Mouse (Mus musculus) CH12.LX (cell line): ENCODE data around the gene Ggct.

Source experiments
- CTCF ChIP-seq, 2 experiments: IDR thresholded peaks in 1 of 2; conservative IDR thresholded peaks in 1 of 2; 2 replicates each; pipeline ENCODE4 v1.5.1; 2011 to 2012; ENCODE audit warnings: low read depth in 2 of 2, low read length in 2 of 2, improper control_type of control experiment in 1 of 2, inconsistent platforms in 1 of 2, mild to moderate bottlenecking in 1 of 2, moderate library complexity in 1 of 2
- EP300 ChIP-seq: IDR thresholded peaks from 2 replicates; pipeline ENCODE4 v1.6.1; 2011; ENCODE audit warnings: low read length, improper control_type of control experiment
- JUN ChIP-seq: IDR thresholded peaks from 2 replicates; pipeline ENCODE4 v1.6.1; 2011; ENCODE audit warnings: low read depth, mild to moderate bottlenecking, low read length, improper control_type of control experiment, moderate library complexity; ENCODE audit not compliant: insufficient read depth
- MAX ChIP-seq: IDR thresholded peaks from 2 replicates; pipeline ENCODE4 v1.6.1; 2011; ENCODE audit warnings: low read length, improper control_type of control experiment
- MEF2A ChIP-seq: IDR thresholded peaks from 2 replicates; pipeline ENCODE4 v1.6.1; 2014; ENCODE audit warnings: low read depth, mild to moderate bottlenecking, inconsistent platforms, low read length, improper control_type of control experiment, borderline replicate concordance
- NRF1 ChIP-seq: IDR thresholded peaks from 2 replicates; pipeline ENCODE4 v1.6.1; 2014; ENCODE audit warnings: low read depth, mild to moderate bottlenecking, inconsistent platforms, low read length, improper control_type of control experiment, moderate library complexity
- POLR2A ChIP-seq: IDR thresholded peaks from 2 replicates; pipeline ENCODE4 v1.6.1; 2011; ENCODE audit warnings: low read depth, mild to moderate bottlenecking, improper control_type of control experiment, low read length
- POLR2AphosphoS2 ChIP-seq: IDR thresholded peaks from 2 replicates; pipeline ENCODE4 v1.6.1; 2011; ENCODE audit warnings: low read depth, low read length, improper control_type of control experiment
- USF1 ChIP-seq: IDR thresholded peaks from 2 replicates; pipeline ENCODE4 v1.6.1; 2014; ENCODE audit warnings: low read depth, mild to moderate bottlenecking, inconsistent platforms, low read length, improper control_type of control experiment

DNA sequence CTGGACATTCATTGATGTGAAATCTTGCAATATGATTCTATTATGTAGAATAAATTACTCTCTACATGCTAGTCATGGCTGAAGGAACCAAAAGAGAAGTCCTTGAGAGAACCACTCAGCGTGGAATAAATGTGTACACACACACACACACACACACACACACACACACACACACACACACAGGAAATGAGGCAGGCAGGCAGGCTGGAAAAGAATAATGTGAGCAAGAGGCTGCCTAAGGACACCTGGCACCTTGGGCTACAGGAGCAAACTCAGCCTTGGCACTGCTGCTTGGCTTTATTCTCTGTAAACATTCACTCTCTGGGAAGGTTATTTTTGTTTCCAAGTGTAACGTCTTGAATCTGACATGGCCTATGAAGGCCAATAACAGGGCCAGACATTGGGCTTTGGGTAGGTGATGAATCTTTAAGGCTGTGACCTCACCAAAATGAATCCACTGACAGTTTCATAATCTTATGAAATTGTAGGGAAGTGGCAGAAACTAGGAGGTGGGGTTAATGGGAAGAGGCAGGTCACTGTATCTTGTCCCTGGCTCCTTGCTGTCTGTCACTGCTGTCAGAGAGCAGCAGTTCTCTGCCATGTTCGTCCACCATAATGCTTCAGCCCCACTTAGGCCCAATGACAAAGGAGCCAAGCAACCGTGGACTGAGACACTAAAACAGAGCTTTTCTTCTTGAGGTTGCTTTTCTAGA is 46.4 kb downstream of the Ggct start:
- TF ChIP-seq POLR2A (no peak), EP300 (no peak), POLR2AphosphoS2 (no peak), MAX (no peak), JUN (no peak), CTCF (conservative IDR thresholded peaks at IDR 0.05 in 1 of 2, IDR thresholded peaks at IDR 0.05 in 1 of 2; ENCODE audit: low read depth in 2 of 2, low read length in 2 of 2) (no peak), NRF1 (no peak), USF1 (no peak), MEF2A (no peak)
